Mouse (Mus musculus) bone marrow, adult 2 months (tissue): Measurements from ENCODE around the gene Pcdh9.

Source experiments
- CTCF ChIP-seq: fragments of 200-500 bp; IDR thresholded peaks from 2 replicates; pipeline ENCODE4 v1.5.1; 2011; ENCODE audit warnings: low read length, control low read depth; ENCODE audit not compliant: control insufficient read depth, insufficient read depth
- POLR2A ChIP-seq: fragments of 200-500 bp; IDR thresholded peaks from 2 replicates; pipeline ENCODE4 v1.6.1; 2011; ENCODE audit warnings: low read depth, mild to moderate bottlenecking, control low read depth, low read length, borderline replicate concordance; ENCODE audit not compliant: control insufficient read depth

- TF ChIP-seq POLR2A (no peak), CTCF (no peak)
Measured at GRCm38 (mm10) chr14:93543970-93544627, 346.4 kb downstream of the Pcdh9 start.
